Mouse (Mus musculus) brain, adult 2 months (tissue): ENCODE measurements at regions not wholly inside any gene's neighbourhood (a gene's known extent, or its start where the extent isn't known, plus 50 kb on each side); places are given as distances from the start of the nearest gene placed in this dataset.
A peak's percentile ranks its signal among the peaks of the same experiment; 100 is the strongest.
"Not testable (repeated sequence)": the region's sequence is repeated elsewhere in the genome, so short reads cannot be mapped to it uniquely, and the experiment has no call there.

Source experiments
- DNase-seq: peaks from one replicate; pipeline ENCODE4 v3.0.0; 2011; ENCODE audit warnings: low read depth, low spot score

- peak; percentile 68 for DNase-seq
These were observed 221.9 kb upstream of the Ascc3 start for GRCm38 (mm10) chr10:50370611-50371010.

GRCm38 (mm10) chr10:50392617-50393016 is 199.9 kb upstream of the Ascc3 start:
- DNase-seq, result not testable (repeated sequence)
